Mouse (Mus musculus) lung, postnatal 4 days (tissue): ENCODE measurements at regions not wholly inside any gene's neighbourhood (a gene's known extent, or its start where the extent isn't known, plus 50 kb on each side); places are given as distances from the start of the nearest gene placed in this dataset.

Source experiments
- DNase-seq, 2 experiments: peaks; one replicate each; pipeline ENCODE4 v3.0.0; 2021

- DNase-seq = no peak
These were observed 74.4 kb downstream of the Mettl11b start for GRCm38 (mm10) chr1:163650577-163651180.

GRCm38 (mm10) chr1:163642091-163642490, 82.9 kb downstream of the Mettl11b start:
- DNase-seq = no peak

GRCm38 (mm10) chr1:163640527-163641228, 84.4 kb downstream of the Mettl11b start:
- DNase-seq = no peak

GRCm38 (mm10) chr1:163630291-163630812, 94.7 kb downstream of the Mettl11b start:
- no peak for DNase-seq

GRCm38 (mm10) chr1:163624887-163625286, 100.1 kb downstream of the Mettl11b start:
- no peak for DNase-seq

GRCm38 (mm10) chr1:163621293-163621692, 103.7 kb downstream of the Mettl11b start:
- DNase-seq = no peak

GRCm38 (mm10) chr1:163619831-163620230, 105.2 kb downstream of the Mettl11b start:
- no peak for DNase-seq

- DNase-seq = no peak
These were observed 106.9 kb downstream of the Mettl11b start for GRCm38 (mm10) chr1:163618132-163618531.

GRCm38 (mm10) chr1:163616596-163616995, 108.4 kb downstream of the Mettl11b start:
- DNase-seq = no peak

- DNase-seq = no peak
These were observed 116.6 kb downstream of the Mettl11b start for GRCm38 (mm10) chr1:163608429-163608828.

- DNase-seq = no peak
These were observed 117.3 kb downstream of the Mettl11b start for GRCm38 (mm10) chr1:163607701-163608100.

- DNase-seq = no peak
These were observed 124.8 kb downstream of the Mettl11b start for GRCm38 (mm10) chr1:163599926-163600890.

GRCm38 (mm10) chr1:163576411-163576810, 148.6 kb downstream of the Mettl11b start:
- peak in 1 of 2 experiments; percentile 21 for DNase-seq

GRCm38 (mm10) chr1:163575593-163575992, 149.4 kb downstream of the Mettl11b start:
- DNase-seq = peak in 1 of 2 experiments; percentile 22

- DNase-seq = peak; percentile 8 to 18
These were observed 150.4 kb downstream of the Mettl11b start for GRCm38 (mm10) chr1:163574409-163575161.

- DNase-seq = no peak
These were observed 151.5 kb downstream of the Mettl11b start for GRCm38 (mm10) chr1:163573533-163573932.

- no peak for DNase-seq
These were observed 160.3 kb upstream of the Gorab start for GRCm38 (mm10) chr1:163563791-163564190.

GRCm38 (mm10) chr1:163563064-163563463, 159.6 kb upstream of the Gorab start:
- no peak for DNase-seq

- no peak for DNase-seq
These were observed 158.8 kb upstream of the Gorab start for GRCm38 (mm10) chr1:163562166-163562733.

GRCm38 (mm10) chr1:163561016-163561415, 157.5 kb upstream of the Gorab start:
- DNase-seq = peak in 1 of 2 experiments; percentile 11

GRCm38 (mm10) chr1:163560276-163560943, 156.9 kb upstream of the Gorab start:
- no peak for DNase-seq
